Mouse (Mus musculus): ENCODE results near the gene 4921511C20Rik.

The 4921511C20Rik gene

GRCm38 (mm10) chrX:127393993-127394392 is at the start of gene 4921511C20Rik:
TSS of gene 4921511C20Rik (plus strand) at chrX:127394293.
- no peak for DNase-seq (ENCODE audit: low read depth, low spot score)

Measured in mesoderm, embryonic 11.5 days (tissue).